Mouse (Mus musculus): ENCODE measurements around the gene Cds1.

GRCm38 (mm10) chr5:101832991-101833390 lies 68.1 kb downstream of the Cds1 start:
- no peak for TF ChIP-seq CTCF (IDR thresholded peaks at IDR 0.05; ENCODE audit: borderline replicate concordance, extremely low read depth, insufficient read depth, insufficient read length)
- TF ChIP-seq POLR2A (IDR thresholded peaks at IDR 0.05; ENCODE audit: borderline replicate concordance, extremely low read depth, insufficient read depth, insufficient read length, poor library complexity, severe bottlenecking), result no peak
